Mouse (Mus musculus) liver, embryonic 12.5 days (tissue): ENCODE data around the gene Prpf8. TPM values are rescaled to one million over a fixed set of nuclear protein-coding genes. Genes with fewer than 3 reads are reported as not detected.

Experiments used
- ATAC-seq: fragments of 200-750 bp; cut with Nextera tagmentation; 2 replicates; pipeline ENCODE4 v1.8.0; 2017; ENCODE audit warnings: moderate number of reproducible peaks, mild to moderate bottlenecking, moderate library complexity
- H3K27ac ChIP-seq: fragments of 300-500 bp; sonication (generic); 2 replicates; pipeline ENCODE4 v1.5.1; 2016; ENCODE audit warnings: mild to moderate bottlenecking
- H3K27me3 ChIP-seq: fragments of 300-500 bp; sonication (generic); replicated peaks from 2 replicates; pipeline ENCODE4 v1.6.1; 2016; ENCODE audit warnings: mild to moderate bottlenecking, moderate library complexity
- H3K36me3 ChIP-seq: fragments of 300-500 bp; sonication (generic); 2 replicates; pipeline ENCODE4 v1.6.1; 2016; ENCODE audit warnings: mild to moderate bottlenecking, moderate library complexity
- H3K4me1 ChIP-seq: fragments of 300-500 bp; sonication (generic); 2 replicates; pipeline ENCODE4 v1.6.1; 2016
- H3K4me2 ChIP-seq: fragments of 300-500 bp; sonication (generic); 2 replicates; pipeline ENCODE4 v1.6.1; 2016; ENCODE audit warnings: mild to moderate bottlenecking, moderate library complexity
- H3K4me3 ChIP-seq: fragments of 300-500 bp; sonication (generic); 2 replicates; pipeline ENCODE4 v1.5.1; 2016; ENCODE audit warnings: mild to moderate bottlenecking, moderate library complexity
- H3K9ac ChIP-seq: fragments of 300-500 bp; sonication (generic); 2 replicates; pipeline ENCODE4 v1.6.1; 2016; ENCODE audit warnings: mild to moderate bottlenecking, moderate library complexity
- H3K9me3 ChIP-seq: fragments of 300-500 bp; sonication (generic); replicated peaks from 2 replicates; pipeline ENCODE4 v1.6.1; 2016; ENCODE audit warnings: mild to moderate bottlenecking, moderate library complexity
- WGBS: fragments of 180-500 bp; shearing (Covaris S2); methylation state at CpG from one replicate; pipeline ENCODE4 v1.1.7; 2016; ENCODE audit not compliant: insufficient replicate concordance; 5-methylcytosine and 5-hydroxymethylcytosine counted together
- polyA plus RNA-seq: library from polyadenylated mRNA; unstranded; fragments of >200 nt; fragmentation: Nextera tagmentation; extraction: Ambion mirVana; gene quantifications from 2 replicates; pipeline ENCODE4 v1.2.1, GENCODE M21; 2016

Gene Prpf8
- polyA plus RNA-seq, 1 experiment from 2014 or later, result 46.6 TPM

- H3K4me1 ChIP-seq, result peaks cover 53% of the 10 kb centered on the region
- peaks cover 13% of the 10 kb centered on the region; the same call in 1 of the 2 replicates for H3K27me3 ChIP-seq
- peak overlapping the region; percentile 91 for H3K9ac ChIP-seq
- no peaks in the 10 kb centered on the region for H3K36me3 ChIP-seq
- H3K27ac ChIP-seq, result peak overlapping the region; percentile 94
- H3K9me3 ChIP-seq, result no peaks in the 10 kb centered on the region
- H3K4me3 ChIP-seq, result peak overlapping the region; percentile 75
- peak overlapping the region; percentile 99 for H3K4me2 ChIP-seq
- WGBS, result 1% methylated on average over 31 of the region's 31 CpGs
- ATAC-seq, result peak; percentile 28
Observed at GRCm38 (mm10) chr11:75530845-75531373, 44.3 kb downstream of the Prpf8 start.

- Histone ChIP-seq H3K9me3 (no peaks in the 10 kb centered on the region), H3K27me3 (peaks cover 13% of the 10 kb centered on the region; the same call in 1 of the 2 replicates), H3K4me2 (peak within 1 kb of the TSS; percentile 99), H3K27ac (peak within 1 kb of the TSS; percentile 94), H3K36me3 (no peaks in the 10 kb centered on the region), H3K4me1 (peaks cover 53% of the 10 kb centered on the region), H3K4me3 (peak within 1 kb of the TSS; percentile 75), H3K9ac (peak within 1 kb of the TSS; percentile 91)
- WGBS, result 0% methylated on average over 62 of the region's 62 CpGs
- peak; percentile 86 for ATAC-seq
Observed at GRCm38 (mm10) chr11:75531469-75532242, 45.0 kb downstream of the Prpf8 start, which contains the start of gene Slc43a2. TSS of gene Slc43a2 (plus strand) at chr11:75531694.

- peaks cover 13% of the 10 kb centered on the region; the same call in 1 of the 2 replicates for H3K27me3 ChIP-seq
- no peaks in the 10 kb centered on the region for H3K36me3 ChIP-seq
- peak overlapping the region; percentile 99 for H3K4me2 ChIP-seq
- no peaks in the 10 kb centered on the region for H3K9me3 ChIP-seq
- peak overlapping the region; percentile 91 for H3K9ac ChIP-seq
- H3K4me3 ChIP-seq, result peak overlapping the region; percentile 75
- peak overlapping the region; percentile 94 for H3K27ac ChIP-seq
- H3K4me1 ChIP-seq, result peaks cover 55% of the 10 kb centered on the region
- WGBS, result 8% methylated on average over 38 of the region's 38 CpGs
- peak; percentile 41 for ATAC-seq
Observed at GRCm38 (mm10) chr11:75532340-75533277, 46.0 kb downstream of the Prpf8 start.

- peaks cover 63% of the 10 kb centered on the region for H3K4me1 ChIP-seq
- ATAC-seq, result no peak
- peak overlapping the region; percentile 75 for H3K4me3 ChIP-seq
- WGBS, result 48% methylated on average over 6 of the region's 6 CpGs
- H3K9ac ChIP-seq, result peak overlapping the region; percentile 91; the same call in 1 of the 2 replicates
- H3K27ac ChIP-seq, result peak overlapping the region; percentile 70
- H3K36me3 ChIP-seq, result no peaks in the 10 kb centered on the region
- peaks cover 13% of the 10 kb centered on the region; the same call in 1 of the 2 replicates for H3K27me3 ChIP-seq
- H3K9me3 ChIP-seq, result no peaks in the 10 kb centered on the region
- peak overlapping the region; percentile 99 for H3K4me2 ChIP-seq
Observed at GRCm38 (mm10) chr11:75533314-75534015, 46.8 kb downstream of the Prpf8 start.

GRCm38 (mm10) chr11:75534286-75535033 is 47.8 kb downstream of the Prpf8 start:
- H3K27me3 ChIP-seq, result peaks cover 13% of the 10 kb centered on the region; the same call in 1 of the 2 replicates
- peak overlapping the region; percentile 14; the same call in 1 of the 2 replicates for H3K9ac ChIP-seq
- H3K4me3 ChIP-seq, result no peak overlapping the region
- peaks cover 72% of the 10 kb centered on the region for H3K4me1 ChIP-seq
- H3K36me3 ChIP-seq, result no peaks in the 10 kb centered on the region
- WGBS, result 32% methylated on average over 4 of the region's 4 CpGs
- H3K4me2 ChIP-seq, result peak overlapping the region; percentile 99
- no peak for ATAC-seq
- no peaks in the 10 kb centered on the region for H3K9me3 ChIP-seq
- H3K27ac ChIP-seq, result peak overlapping the region; percentile 8; the same call in 1 of the 2 replicates

GRCm38 (mm10) chr11:75535106-75535795 is 48.6 kb downstream of the Prpf8 start:
- Histone ChIP-seq H3K9ac (no peak overlapping the region), H3K36me3 (no peaks in the 10 kb centered on the region), H3K4me2 (peak overlapping the region; percentile 35), H3K27ac (no peak overlapping the region), H3K4me3 (no peak overlapping the region), H3K9me3 (no peaks in the 10 kb centered on the region), H3K27me3 (peaks cover 13% of the 10 kb centered on the region; the same call in 1 of the 2 replicates), H3K4me1 (peaks cover 68% of the 10 kb centered on the region)
- ATAC-seq, result peak; percentile 36; the same call in 1 of the 2 replicates
- 32% methylated on average over 13 of the region's 13 CpGs for WGBS

GRCm38 (mm10) chr11:75536255-75537024 is 49.8 kb downstream of the Prpf8 start:
- WGBS, result 83% methylated on average over 12 of the region's 12 CpGs
- no peaks in the 10 kb centered on the region for H3K9me3 ChIP-seq
- peaks cover 73% of the 10 kb centered on the region for H3K4me1 ChIP-seq

GRCm38 (mm10) chr11:75537025-75537414 is 50.4 kb downstream of the Prpf8 start:
- H3K9ac ChIP-seq, result no peak overlapping the region
- 79% methylated on average over 8 of the region's 8 CpGs for WGBS
- no peak overlapping the region for H3K4me2 ChIP-seq
- H3K4me3 ChIP-seq, result no peak overlapping the region
- no peak for ATAC-seq
- peaks cover 77% of the 10 kb centered on the region for H3K4me1 ChIP-seq
- 0 out of 2 replicates have a peak overlapping the region, but pooled peaks have one; percentile 7 for H3K27ac ChIP-seq
- H3K36me3 ChIP-seq, result no peaks in the 10 kb centered on the region
- H3K27me3 ChIP-seq, result peaks cover 13% of the 10 kb centered on the region; the same call in 1 of the 2 replicates
- no peaks in the 10 kb centered on the region for H3K9me3 ChIP-seq

More at GRCm38 (mm10) chr11:75536255-75537024, 49.8 kb downstream of the Prpf8 start:
- Histone ChIP-seq H3K27me3 (peaks cover 13% of the 10 kb centered on the region; the same call in 1 of the 2 replicates), H3K36me3 (no peaks in the 10 kb centered on the region), H3K4me2 (no peak overlapping the region), H3K27ac (0 out of 2 replicates have a peak overlapping the region, but pooled peaks have one; percentile 7), H3K4me3 (no peak overlapping the region), H3K9ac (no peak overlapping the region)
- no peak for ATAC-seq

- 0 out of 2 replicates have a peak, but pooled peaks have one; percentile 10 for ATAC-seq
- Histone ChIP-seq H3K9me3 (no peaks in the 10 kb centered on the region), H3K36me3 (no peaks in the 10 kb centered on the region), H3K4me2 (no peak overlapping the region), H3K27me3 (peaks cover 10% of the 10 kb centered on the region; the same call in 1 of the 2 replicates), H3K9ac (0 out of 2 replicates have a peak overlapping the region, but pooled peaks have one; percentile 12), H3K4me3 (no peak overlapping the region), H3K27ac (peak overlapping the region; percentile 20; the same call in 1 of the 2 replicates), H3K4me1 (peaks cover 70% of the 10 kb centered on the region)
- 58% methylated on average over 11 of the region's 11 CpGs for WGBS
Observed at GRCm38 (mm10) chr11:75537491-75538183, 51.0 kb downstream of the Prpf8 start.
